Mouse (Mus musculus) olfactory bulb, adult 2 months (tissue): Measurements from ENCODE around the gene Prr3. TPM values are rescaled to one million over a fixed set of nuclear protein-coding genes. Genes with fewer than 3 reads are reported as not detected.

ENCODE experiments used
- H3K27ac ChIP-seq: fragments of 200-500 bp; 2 replicates; pipeline ENCODE4 v1.5.1; 2012; ENCODE audit warnings: low read depth, low read length; ENCODE audit not compliant: insufficient read depth
- H3K4me1 ChIP-seq: fragments of 200-500 bp; 2 replicates; pipeline ENCODE4 v1.6.1; 2012; ENCODE audit warnings: low read length; ENCODE audit not compliant: control insufficient read depth, insufficient read depth
- H3K4me3 ChIP-seq: fragments of 200-500 bp; 2 replicates; pipeline ENCODE4 v1.5.1; 2012; ENCODE audit warnings: mild to moderate bottlenecking, low read depth, low read length, moderate library complexity; ENCODE audit not compliant: insufficient read depth
- CTCF ChIP-seq: fragments of 200-500 bp; IDR thresholded peaks from 2 replicates; pipeline ENCODE4 v1.5.1; 2012; ENCODE audit warnings: low read depth, mild to moderate bottlenecking, low read length, moderate library complexity; ENCODE audit not compliant: insufficient read depth
- POLR2A ChIP-seq: fragments of 200-500 bp; IDR thresholded peaks from 2 replicates; pipeline ENCODE4 v1.6.1; 2012; ENCODE audit warnings: mild to moderate bottlenecking, low read depth, low read length, moderate library complexity; ENCODE audit not compliant: insufficient read depth
- WGBS: fragments of 180-500 bp; shearing (Covaris S2); methylation state at CpG from one replicate; pipeline ENCODE4 v1.1.7; 2018; 5-methylcytosine and 5-hydroxymethylcytosine counted together
- polyA plus RNA-seq: library from polyadenylated mRNA; stranded (reverse); fragments of >200 nt; gene quantifications from 2 replicates; pipeline ENCODE4 v1.2.4, GENCODE M21; 2012; ENCODE audit warnings: low replicate concordance; ENCODE audit not compliant: missing spikeins, insufficient read depth, insufficient read length

The Prr3 gene
- polyA plus RNA-seq, 1 experiment: not detected

GRCm38 (mm10) chr17:35981776-35982175 lies 1.7 kb upstream of the Prr3 start:
- no peak overlapping the region for H3K4me3 ChIP-seq
- WGBS: 88% methylated on average over 9 of the region's 9 CpGs
- H3K27ac ChIP-seq: no peak overlapping the region
- TF ChIP-seq POLR2A: no peak
- no peak for TF ChIP-seq CTCF
- H3K4me1 ChIP-seq: peaks cover 14% of the 10 kb centered on the region

GRCm38 (mm10) chr17:35980363-35980754 lies 323 bp upstream of the Prr3 start:
- no peak for TF ChIP-seq CTCF
- TF ChIP-seq POLR2A: no peak
- WGBS: under 1% methylated on average over 27 of the region's 29 CpGs
- H3K4me1 ChIP-seq: peaks cover 14% of the 10 kb centered on the region
- H3K27ac ChIP-seq: peak overlapping the region; percentile 49
- peak overlapping the region; percentile 81 for H3K4me3 ChIP-seq

- peaks cover 14% of the 10 kb centered on the region for H3K4me1 ChIP-seq
- H3K4me3 ChIP-seq: peak overlapping the region; percentile 81
- under 1% methylated on average over 41 of the region's 41 CpGs for WGBS
- TF ChIP-seq CTCF: no peak
- peak; percentile 51; the same call in 1 of the 2 replicates for TF ChIP-seq POLR2A
- H3K27ac ChIP-seq: peak overlapping the region; percentile 87
Observed at GRCm38 (mm10) chr17:35978811-35979400, 1.1 kb downstream of the Prr3 start.

DNA sequence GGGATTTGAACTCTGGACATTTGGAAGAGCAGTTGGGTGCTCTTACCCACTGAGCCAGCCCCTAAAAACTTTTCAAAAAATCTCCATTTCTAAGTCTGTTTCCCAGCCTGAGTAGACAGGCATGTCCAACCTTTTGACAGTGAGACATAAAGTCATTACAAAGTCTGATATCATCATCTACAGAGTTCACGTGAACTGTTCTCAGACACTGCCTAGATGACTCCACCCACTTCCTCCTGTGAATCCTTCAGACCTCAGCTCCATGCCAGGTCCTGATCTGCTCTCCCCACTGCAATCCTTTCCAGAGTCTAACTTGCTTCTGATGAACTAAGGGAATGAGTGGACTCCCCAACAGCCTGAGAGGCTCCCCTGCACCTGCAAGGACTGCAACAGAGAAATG lies 7.9 kb downstream of the Prr3 start:
- 42% methylated on average over 1 of the region's 1 CpGs for WGBS
- TF ChIP-seq CTCF: no peak
- TF ChIP-seq POLR2A: no peak

DNA sequence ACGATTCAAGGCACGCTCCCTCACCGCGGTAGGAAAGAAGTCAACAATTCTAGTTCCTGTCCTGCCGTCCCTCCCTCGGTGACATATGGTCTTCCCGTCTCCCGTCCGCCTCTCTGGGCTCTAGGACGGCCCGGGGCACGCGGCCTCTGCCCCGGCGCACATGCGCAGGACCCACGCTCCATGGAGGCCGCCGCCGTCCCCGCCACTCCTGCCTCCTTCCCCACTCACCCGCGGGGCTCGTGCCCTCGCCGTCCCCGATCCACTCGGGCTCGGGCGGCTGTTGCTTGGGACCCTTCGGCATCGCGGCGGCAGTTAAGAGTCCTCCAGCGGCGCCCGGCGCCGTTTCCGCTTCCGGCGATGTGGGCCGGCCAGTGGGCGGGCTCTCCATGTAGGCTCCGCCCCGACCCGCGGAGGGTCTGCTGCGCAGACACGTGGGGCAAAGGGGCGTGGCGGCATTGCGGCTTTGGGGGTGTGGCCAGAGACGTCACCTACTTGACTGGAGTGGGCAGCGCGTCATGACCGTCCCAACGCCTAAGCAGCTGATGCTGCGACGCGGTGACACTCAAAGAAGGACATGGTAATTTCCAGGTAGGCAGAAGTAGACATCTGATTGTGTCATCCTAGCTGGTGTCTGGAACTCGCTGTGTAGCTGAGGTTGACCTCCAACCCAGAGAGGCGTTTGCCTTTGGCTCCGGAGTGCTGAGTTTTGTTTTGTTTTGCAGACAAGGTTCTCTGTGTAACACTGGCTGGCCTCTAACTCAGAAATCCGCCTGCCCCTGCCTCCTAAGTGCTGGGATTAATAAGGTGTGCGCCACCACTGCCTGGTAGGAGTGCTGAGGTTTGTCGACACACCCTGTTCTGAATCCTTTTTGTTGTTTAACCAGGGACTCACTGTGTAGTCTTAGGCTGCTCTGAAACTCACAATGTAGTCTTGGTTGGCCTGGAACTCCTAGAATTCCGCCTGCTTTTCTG lies 10.3 kb downstream of the Prr3 start, which contains the start of gene Abcf1:
Gene Abcf1 (minus strand): TSS at position 344 of the 972 bp plus-strand sequence.
- TF ChIP-seq POLR2A: peak; percentile 84
- TF ChIP-seq CTCF: no peak
- H3K4me1 ChIP-seq: peaks cover 7% of the 10 kb centered on the region
- H3K4me3 ChIP-seq: peak within 1 kb of the TSS; percentile 88
- peak within 1 kb of the TSS; percentile 78 for H3K27ac ChIP-seq
- under 1% methylated on average over 68 of the region's 68 CpGs for WGBS

More for the DNA sequence above, 7.9 kb downstream of the Prr3 start:
- H3K4me3 ChIP-seq: no peak overlapping the region
- H3K27ac ChIP-seq: no peak overlapping the region
- peaks cover 7% of the 10 kb centered on the region for H3K4me1 ChIP-seq

GRCm38 (mm10) chr17:35967621-35968020 lies 12.4 kb downstream of the Prr3 start:
- no peak for TF ChIP-seq CTCF
- TF ChIP-seq POLR2A: no peak
- WGBS: 77% methylated on average over 2 of the region's 2 CpGs
- H3K4me3 ChIP-seq: no peak overlapping the region
- H3K27ac ChIP-seq: no peak overlapping the region
- peaks cover 7% of the 10 kb centered on the region for H3K4me1 ChIP-seq

- Histone ChIP-seq H3K4me3 (no peak overlapping the region), H3K27ac (no peak overlapping the region), H3K4me1 (peaks cover 25% of the 10 kb centered on the region)
- WGBS: 78% methylated on average over 10 of the region's 10 CpGs
- TF ChIP-seq CTCF (no peak), POLR2A (no peak)
Observed at GRCm38 (mm10) chr17:35963279-35963678, 16.8 kb downstream of the Prr3 start.

DNA sequence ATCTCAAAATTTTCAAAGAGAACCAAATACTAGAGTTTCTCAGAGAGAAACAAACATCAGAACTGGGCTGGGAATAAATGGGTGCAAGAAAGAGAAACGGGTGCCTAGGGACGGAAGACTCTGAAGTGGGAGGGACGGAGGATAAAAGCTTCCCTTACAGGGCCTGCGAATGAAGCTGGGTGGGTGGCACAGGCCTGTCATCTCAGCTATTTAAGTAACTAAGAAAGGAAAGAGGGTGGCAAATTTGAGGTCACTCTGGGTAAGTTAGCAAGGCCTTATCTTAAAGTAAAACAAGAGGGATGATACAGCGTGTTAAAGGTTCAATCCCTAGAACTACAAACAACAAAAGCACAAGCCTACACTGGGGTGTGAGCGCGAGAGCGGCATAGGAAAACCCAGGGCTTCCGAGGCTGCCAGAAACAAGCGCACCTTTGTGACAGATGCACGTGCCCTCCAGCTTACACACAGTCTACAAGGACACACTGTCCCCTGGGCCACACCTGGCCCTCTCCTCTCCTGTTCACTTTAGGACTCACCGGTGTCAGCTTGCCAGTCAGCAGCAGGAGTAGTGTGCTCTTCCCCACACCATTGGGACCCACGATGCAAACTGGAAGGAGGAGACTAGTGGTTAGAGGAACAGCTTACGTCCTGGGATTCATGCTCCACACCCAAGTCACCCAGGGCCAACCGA lies 21.4 kb downstream of the Prr3 start:
- WGBS: 50% methylated on average over 15 of the region's 15 CpGs

More for the DNA sequence above, 21.4 kb downstream of the Prr3 start:
- TF ChIP-seq POLR2A (no peak), CTCF (no peak)
- Histone ChIP-seq H3K4me3 (no peak overlapping the region), H3K4me1 (peaks cover 35% of the 10 kb centered on the region), H3K27ac (peak overlapping the region; percentile 81)
